Mouse (Mus musculus): ENCODE results near the gene Gm49380.

Gene Gm49380

DNA sequence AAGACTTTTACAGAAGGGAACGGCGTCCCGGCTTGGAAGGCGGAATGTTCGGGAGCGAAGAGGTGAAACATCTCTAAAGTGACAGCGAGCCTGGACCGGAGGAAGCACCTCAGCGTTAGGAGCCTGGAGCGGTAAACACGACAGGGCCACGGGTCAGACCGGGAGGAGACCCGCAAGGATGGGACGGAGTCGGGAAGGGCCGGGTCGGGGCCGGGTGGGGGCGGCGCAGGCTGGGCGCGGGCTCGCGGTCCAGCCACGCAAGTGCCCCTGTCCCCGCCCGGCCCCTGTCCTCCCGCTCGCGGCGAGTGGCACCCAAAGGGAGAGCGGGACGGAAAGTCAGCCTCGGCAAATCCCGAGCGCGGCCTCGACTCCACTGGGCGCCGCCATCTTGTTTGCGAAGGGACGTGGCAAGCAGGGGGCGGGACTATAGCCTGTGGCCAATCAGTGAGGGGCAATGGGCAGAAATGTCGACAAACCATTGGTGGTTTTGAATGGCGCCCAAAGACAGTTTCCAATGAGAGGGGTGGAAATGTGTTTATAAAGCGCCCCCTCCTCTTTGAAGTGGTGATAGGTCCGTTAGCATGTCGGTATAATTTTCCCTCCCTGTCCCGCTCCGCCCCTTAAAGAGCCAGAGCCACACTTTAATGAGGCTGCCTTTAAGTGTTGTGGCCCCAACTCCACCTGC is at the start of gene Gm49380, which contains the start of gene Rnf26:
TSS of gene Gm49380 (minus strand) at position 396 of the 685 bp plus-strand sequence.
TSS of gene Rnf26 (minus strand) at position 413 of the 685 bp plus-strand sequence.
- DNase-seq = peak; percentile 96

GRCm38 (mm10) chr9:44159886-44160285 is 46.6 kb upstream of the Gm49380 start:
- DNase-seq = no peak

DNA sequence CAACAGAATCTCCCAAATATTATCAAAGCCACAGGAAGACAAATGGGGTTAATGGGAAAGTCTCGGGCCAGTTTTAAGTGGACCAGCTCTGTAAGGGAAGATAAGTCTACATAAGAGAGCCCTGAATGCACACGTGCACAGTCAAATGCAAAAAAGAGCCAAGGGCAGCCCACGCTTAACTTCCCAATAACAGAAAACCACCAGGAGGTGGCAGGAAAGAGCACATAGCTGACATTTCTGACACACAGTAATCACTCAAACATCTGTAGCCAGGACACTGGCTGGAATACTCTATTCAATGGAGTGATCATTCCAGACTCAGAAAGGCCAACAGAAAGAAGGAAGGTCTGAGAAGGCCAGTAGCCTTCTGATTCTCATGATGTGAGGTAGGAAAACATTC is 34.0 kb upstream of the Gm49380 start:
- no peak for DNase-seq

GRCm38 (mm10) chr9:44144718-44145060 is 31.4 kb upstream of the Gm49380 start:
- DNase-seq = no peak

GRCm38 (mm10) chr9:44144023-44144717 is 30.9 kb upstream of the Gm49380 start:
- no peak for DNase-seq

GRCm38 (mm10) chr9:44143421-44143820 is 30.1 kb upstream of the Gm49380 start:
- no peak for DNase-seq

- no peak for DNase-seq
These were observed 28.7 kb upstream of the Gm49380 start for GRCm38 (mm10) chr9:44141951-44142350.

GRCm38 (mm10) chr9:44137846-44138245 is 24.5 kb upstream of the Gm49380 start:
- no peak for DNase-seq

DNA sequence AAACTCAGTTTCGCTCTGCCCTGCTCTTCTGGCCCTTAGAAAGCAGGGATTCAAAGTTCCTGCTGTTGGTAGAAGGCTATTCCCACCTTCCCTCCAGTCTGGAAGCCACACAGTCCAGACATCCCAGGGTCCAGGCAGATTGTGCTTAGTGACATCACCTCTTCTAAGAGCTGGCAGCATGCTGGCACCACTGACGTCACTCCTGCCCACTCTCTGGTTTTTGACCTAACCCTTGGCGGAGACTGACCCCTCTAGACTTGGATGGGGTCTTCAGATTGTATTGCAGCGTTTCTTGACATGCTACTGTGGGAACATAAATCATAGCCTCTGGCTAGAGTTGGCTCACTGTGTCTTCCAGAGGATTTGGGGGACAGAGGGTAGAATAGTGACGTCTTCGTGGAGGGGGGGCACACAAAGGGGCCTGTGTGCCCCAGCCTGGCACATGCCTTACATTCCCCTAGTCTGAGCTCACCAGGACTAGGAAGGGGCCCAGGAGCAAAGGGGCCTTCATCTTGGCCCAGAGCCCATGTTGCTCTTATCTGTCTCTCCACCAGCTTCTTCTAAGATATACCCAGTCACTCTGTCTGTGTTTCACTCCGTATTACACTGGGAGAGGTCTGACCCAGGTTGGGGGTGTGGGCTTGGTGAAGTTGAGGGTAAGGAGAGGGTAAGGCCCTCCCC is 22.6 kb upstream of the Gm49380 start:
- no peak for DNase-seq

- DNase-seq = no peak
These were observed 21.8 kb upstream of the Gm49380 start for GRCm38 (mm10) chr9:44134851-44135730.

DNA sequence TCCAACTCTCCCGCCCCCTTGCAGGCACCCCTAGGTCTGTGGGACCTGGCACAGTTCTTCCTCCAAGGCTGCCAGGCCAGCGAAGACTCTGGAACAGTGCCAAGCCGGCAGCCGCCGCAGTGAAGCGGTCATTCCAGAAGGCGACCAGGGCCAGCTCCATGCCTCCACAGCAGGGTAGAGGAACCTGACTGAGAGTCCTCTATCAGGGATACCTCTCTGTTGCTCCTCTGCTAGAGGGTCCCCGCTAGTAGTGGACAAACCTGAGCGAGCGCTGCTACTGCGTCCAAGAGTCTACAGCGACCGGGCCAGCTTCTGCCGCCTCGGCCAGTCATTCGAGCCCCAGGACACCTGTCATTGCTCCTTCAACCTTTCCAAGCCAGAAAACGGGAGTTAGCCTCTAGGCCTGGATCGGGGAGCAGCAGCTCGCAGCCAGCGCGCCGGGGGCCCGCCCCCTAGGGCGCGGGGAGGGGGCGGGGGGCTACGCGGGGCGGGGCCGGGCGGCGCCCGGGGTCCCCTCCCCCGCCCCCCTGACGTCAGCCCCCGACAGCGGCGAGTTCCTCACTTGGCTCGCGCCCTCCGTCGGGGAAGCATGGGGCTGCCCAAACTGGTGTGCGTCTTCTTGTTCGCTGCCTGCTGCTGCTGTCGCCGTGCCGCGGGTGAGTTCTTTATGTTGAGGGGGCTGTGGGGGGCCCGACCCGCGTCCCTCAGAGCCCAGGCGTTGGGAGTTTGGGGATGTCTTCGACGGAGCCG is 21.0 kb upstream of the Gm49380 start, which contains the start of gene Mcam:
TSS of gene Mcam (plus strand) at position 369 of the 750 bp plus-strand sequence.
- DNase-seq = peak; percentile 63

DNA sequence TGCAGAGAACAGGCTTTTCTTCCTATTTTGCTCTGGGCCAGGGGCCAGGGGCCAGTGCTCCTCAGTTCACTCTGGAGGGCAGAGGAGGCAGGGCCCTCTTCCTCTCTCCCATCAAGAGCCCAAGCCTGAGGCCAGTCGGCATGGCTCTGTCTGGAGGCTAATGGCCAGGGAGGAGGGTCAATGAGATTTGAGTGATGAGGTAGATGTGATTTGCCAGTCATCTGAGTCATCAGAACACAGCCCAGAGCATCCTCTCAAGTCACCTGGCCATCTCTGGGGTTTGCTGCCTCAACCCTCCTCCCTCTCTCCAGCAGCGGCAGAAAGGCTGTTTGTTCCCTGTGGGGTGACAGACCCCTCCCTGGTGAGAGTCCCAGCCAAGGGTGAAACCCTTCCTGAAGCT is 20.0 kb upstream of the Gm49380 start:
- DNase-seq = no peak

- DNase-seq = no peak
These were observed 18.9 kb upstream of the Gm49380 start for GRCm38 (mm10) chr9:44132200-44132599.

DNA sequence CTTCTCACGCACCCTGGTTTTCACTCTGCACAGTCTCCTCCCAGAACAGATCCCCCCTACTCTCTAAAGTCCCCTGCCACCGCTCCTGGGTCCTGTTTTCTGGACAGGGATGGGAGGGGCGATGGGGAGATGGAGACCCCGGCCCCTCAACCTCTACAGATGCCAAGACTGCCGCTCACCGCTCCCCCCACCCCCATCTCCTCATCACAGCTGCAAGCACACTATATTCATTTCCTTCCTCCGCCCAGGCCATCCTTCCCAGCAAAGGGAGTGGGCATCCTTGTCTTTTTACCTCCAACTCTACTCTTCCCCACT is 17.9 kb upstream of the Gm49380 start:
- DNase-seq = no peak

DNA sequence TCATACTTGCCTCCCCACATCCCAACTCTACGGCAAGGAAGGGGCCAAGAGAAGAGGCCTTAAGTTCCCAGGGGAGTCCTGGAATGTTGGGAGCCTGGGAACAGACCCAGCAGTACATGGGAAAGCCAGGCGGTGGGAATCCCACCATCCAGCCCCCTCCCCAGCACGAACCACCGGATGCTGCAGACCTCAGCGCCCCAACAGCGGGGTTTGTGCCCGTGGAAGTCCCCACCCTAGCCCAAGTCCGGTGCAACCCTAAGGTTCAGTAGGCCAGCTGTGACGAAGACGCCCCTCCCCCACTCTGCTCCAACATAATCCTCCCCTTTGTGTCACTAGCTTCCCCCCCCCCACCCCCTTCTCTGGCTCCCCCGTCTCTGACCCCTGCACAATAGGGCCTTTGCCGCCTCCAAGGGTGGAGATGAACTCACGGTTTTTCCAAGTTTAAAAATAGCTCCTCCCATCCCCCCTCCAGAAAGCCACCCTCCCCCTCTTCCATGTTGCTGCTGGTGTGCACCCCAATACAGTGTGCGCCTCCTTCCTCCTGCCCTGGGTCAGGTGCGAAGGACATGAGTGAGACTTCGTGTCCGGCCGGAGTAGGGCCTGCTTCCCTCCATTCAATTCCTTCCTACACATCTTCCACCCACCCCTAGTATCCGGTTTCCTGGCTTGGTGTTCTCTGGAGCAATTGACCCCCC is 17.4 kb upstream of the Gm49380 start:
- no peak for DNase-seq

DNA sequence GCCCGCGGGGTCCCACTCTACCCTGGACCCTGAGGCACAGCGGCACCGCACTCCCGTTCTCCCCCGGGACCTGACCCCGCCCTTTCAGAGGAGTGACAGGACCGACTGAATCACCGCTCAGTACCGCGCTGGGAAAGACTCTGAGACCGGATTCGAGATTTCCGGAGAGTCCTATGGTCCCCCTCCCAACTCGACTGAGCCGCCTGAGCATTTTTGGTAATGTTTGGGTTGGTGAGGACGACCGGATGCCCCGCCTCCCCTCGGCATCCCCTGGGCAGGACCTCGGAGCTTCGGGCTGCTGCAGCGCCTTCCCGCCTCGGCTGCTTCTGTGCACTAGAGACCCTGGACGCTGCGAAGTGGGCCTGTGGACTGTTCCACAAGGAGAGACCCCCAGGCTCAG is 16.7 kb upstream of the Gm49380 start:
- DNase-seq = no peak

- DNase-seq = no peak
These were observed 16.3 kb upstream of the Gm49380 start for GRCm38 (mm10) chr9:44129633-44130032.

DNA sequence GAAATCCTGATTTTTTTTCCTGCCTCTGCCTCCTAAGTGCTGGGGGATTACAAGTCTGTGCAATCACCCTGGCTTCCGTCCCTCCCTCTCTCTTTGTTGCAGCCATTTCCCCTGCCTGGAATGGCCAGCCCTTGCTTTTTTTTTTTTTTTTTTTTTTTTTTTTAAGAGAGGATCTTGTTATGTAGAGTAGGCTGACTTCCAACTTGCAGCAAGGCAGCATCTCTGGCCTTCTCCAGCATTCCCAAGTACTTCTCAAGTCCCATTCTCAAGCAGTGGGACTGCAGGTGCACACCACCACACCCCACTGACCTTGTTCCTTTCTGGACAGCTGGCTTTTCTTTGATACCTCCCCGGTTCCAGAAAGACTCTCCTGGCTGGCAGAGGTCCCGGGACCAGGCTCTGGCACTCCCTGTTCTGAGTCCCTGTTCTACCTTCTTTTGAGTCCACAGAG is 14.1 kb upstream of the Gm49380 start:
- no peak for DNase-seq

DNA sequence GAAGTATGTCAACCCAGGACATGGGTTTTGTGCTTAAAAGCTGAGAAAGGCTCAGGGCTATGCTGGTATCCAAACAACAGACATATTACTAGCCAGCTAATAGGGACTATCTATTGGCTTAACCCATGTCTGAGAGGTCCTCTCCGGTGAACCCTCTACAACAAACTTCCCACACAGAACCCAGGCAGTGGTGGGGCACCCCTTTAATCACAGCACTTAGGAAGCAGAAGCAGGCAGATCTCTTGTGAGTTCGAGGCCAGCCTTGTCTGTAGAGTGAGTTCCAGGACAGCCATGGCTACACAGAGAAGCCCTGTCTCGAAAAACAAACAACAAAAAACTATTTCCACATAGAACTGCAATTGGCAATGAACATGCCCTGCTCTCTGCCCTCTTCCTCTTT is 13.4 kb upstream of the Gm49380 start:
- DNase-seq = no peak

- DNase-seq = peak; percentile 84
These were observed 12.5 kb upstream of the Gm49380 start for GRCm38 (mm10) chr9:44125546-44126428.

GRCm38 (mm10) chr9:44125026-44125425 is 11.7 kb upstream of the Gm49380 start:
- DNase-seq = no peak

All from right cerebral cortex, postnatal 14 days (tissue).